Mouse (Mus musculus) 3T3-L1 (cell line): Measurements from ENCODE around the gene E330017A01Rik.

ENCODE experiments used
- DNase-seq: peaks from one replicate; pipeline ENCODE4 v3.0.0-alpha.2; 2015; ENCODE audit warnings: low read depth, low spot score

The E330017A01Rik gene

GRCm38 (mm10) chr16:58591299-58591698 is 47.2 kb downstream of the E330017A01Rik start:
- DNase-seq = no peak

DNA sequence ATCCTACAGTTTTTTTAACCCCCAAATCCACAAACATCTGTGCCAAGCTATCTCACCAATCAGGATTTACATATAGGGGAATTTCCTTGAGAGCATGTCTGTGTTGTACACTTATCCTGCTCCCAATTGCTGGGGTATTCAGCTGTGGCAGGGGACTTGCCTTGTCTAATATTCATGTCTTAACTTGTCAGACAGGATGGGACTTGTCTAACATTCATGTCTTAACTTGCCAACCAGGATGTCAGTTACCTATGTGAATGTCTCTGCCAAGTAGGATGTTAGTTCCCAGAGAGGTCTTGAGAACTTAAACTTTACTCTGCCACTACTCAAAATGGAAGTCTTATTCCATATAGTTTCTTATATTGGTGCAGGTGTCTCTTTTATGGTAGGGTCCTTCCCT is 49.1 kb downstream of the E330017A01Rik start:
- DNase-seq = no peak
